Mouse (Mus musculus): ENCODE data around the gene Kcnb1. TPM values are rescaled to one million over a fixed set of nuclear protein-coding genes. Genes with fewer than 3 reads are reported as not detected.

Gene Kcnb1
- 1.6 and 1.9 TPM in 2 replicates for polyA plus RNA-seq (2015; fragmentation: Nextera tagmentation; extraction: Ambion mirVana)

- Histone ChIP-seq H3K27ac (replicated peaks) (peak within 1 kb of the TSS; percentile 35; the same call in 1 of the 2 replicates), H3K4me3 (ENCODE audit: low read depth, low read length) (peak within 1 kb of the TSS; percentile 50), H3K36me3 (ENCODE audit: control insufficient read depth, insufficient read depth, low read length) (no peaks in the 10 kb centered on the region), H3K27me3 (ENCODE audit: control insufficient read depth, insufficient read depth, low read length) (no peaks in the 10 kb centered on the region), H3K4me1 (replicated peaks; ENCODE audit: control insufficient read depth, insufficient read depth) (no peaks in the 10 kb centered on the region; the same call in none of the 2 replicates), H3K4me2 (replicated peaks; ENCODE audit: low read depth) (peak within 1 kb of the TSS; percentile 68), H3K9me3 (ENCODE audit: control insufficient read depth, low read length) (no peaks in the 10 kb centered on the region), H3K9ac (ENCODE audit: low read length) (peak within 1 kb of the TSS; percentile 56)
- WGBS = under 1% methylated on average over 41 of the region's 41 CpGs
- TF ChIP-seq EP300 (optimal IDR thresholded peaks at IDR 0.05) = no peak
- peak; percentile 76 for TF ChIP-seq CTCF (IDR thresholded peaks at IDR 0.05; ENCODE audit: low read depth)
- ATAC-seq (ENCODE audit: low FRiP score, low TSS enrichment) (peak; percentile 59), DNase-seq (ENCODE audit: low spot score) (peak; percentile 67)
Observed at GRCm38 (mm10) chr2:167190076-167190399, at the start of gene Kcnb1. Gene Kcnb1 (minus strand): TSS chr2:167190155.

GRCm38 (mm10) chr2:167239262-167239661 is 49.3 kb upstream of the Kcnb1 start:
- no peak for DNase-seq (ENCODE audit: low spot score)
- Histone ChIP-seq H3K27ac (replicated peaks) (0 out of 2 replicates have a peak overlapping the region, but pooled peaks have one; percentile 45), H3K36me3 (ENCODE audit: control insufficient read depth, insufficient read depth, low read length) (no peaks in the 10 kb centered on the region), H3K9me3 (ENCODE audit: control insufficient read depth, low read length) (no peaks in the 10 kb centered on the region), H3K4me3 (ENCODE audit: low read depth, low read length) (peak overlapping the region; percentile 48), H3K4me2 (replicated peaks; ENCODE audit: low read depth) (peak overlapping the region; percentile 68), H3K27me3 (ENCODE audit: control insufficient read depth, insufficient read depth, low read length) (no peaks in the 10 kb centered on the region), H3K9ac (ENCODE audit: low read length) (no peak overlapping the region), H3K4me1 (replicated peaks; ENCODE audit: control insufficient read depth, insufficient read depth) (no peaks in the 10 kb centered on the region)
- ATAC-seq (ENCODE audit: low FRiP score, low TSS enrichment) = no peak
- WGBS = 9% methylated on average over 12 of the region's 12 CpGs
- no peak for TF ChIP-seq EP300 (optimal IDR thresholded peaks at IDR 0.05)
- TF ChIP-seq CTCF (IDR thresholded peaks at IDR 0.05; ENCODE audit: low read depth) = no peak

GRCm38 (mm10) chr2:167237224-167237623 is 47.3 kb upstream of the Kcnb1 start:
- H3K4me3 ChIP-seq (ENCODE audit: low read depth, low read length) = no peak overlapping the region
- DNase-seq (ENCODE audit: low spot score) = no peak
- WGBS = 76% methylated on average over 9 of the region's 9 CpGs

GRCm38 (mm10) chr2:167236174-167236573 is 46.2 kb upstream of the Kcnb1 start:
- DNase-seq (ENCODE audit: low spot score) (no peak), ATAC-seq (ENCODE audit: low FRiP score, low TSS enrichment) (no peak)
- Histone ChIP-seq H3K4me2 (replicated peaks; ENCODE audit: low read depth) (no peak overlapping the region), H3K4me1 (replicated peaks; ENCODE audit: control insufficient read depth, insufficient read depth) (no peaks in the 10 kb centered on the region), H3K27ac (replicated peaks) (no peak overlapping the region), H3K36me3 (ENCODE audit: control insufficient read depth, insufficient read depth, low read length) (no peaks in the 10 kb centered on the region), H3K4me3 (ENCODE audit: low read depth, low read length) (no peak overlapping the region), H3K9ac (ENCODE audit: low read length) (no peak overlapping the region), H3K9me3 (ENCODE audit: control insufficient read depth, low read length) (no peaks in the 10 kb centered on the region), H3K27me3 (ENCODE audit: control insufficient read depth, insufficient read depth, low read length) (no peaks in the 10 kb centered on the region)
- TF ChIP-seq CTCF (IDR thresholded peaks at IDR 0.05; ENCODE audit: low read depth) (no peak), EP300 (optimal IDR thresholded peaks at IDR 0.05) (no peak)
- WGBS = 92% methylated on average over 4 of the region's 4 CpGs

More at GRCm38 (mm10) chr2:167237224-167237623, 47.3 kb upstream of the Kcnb1 start:
- H3K9me3 ChIP-seq (ENCODE audit: control insufficient read depth, low read length) = no peaks in the 10 kb centered on the region
- H3K27ac ChIP-seq (replicated peaks) = no peak overlapping the region
- no peaks in the 10 kb centered on the region for H3K27me3 ChIP-seq (ENCODE audit: control insufficient read depth, insufficient read depth, low read length)
- TF ChIP-seq EP300 (optimal IDR thresholded peaks at IDR 0.05) = no peak
- no peak; the same call in 1 of the 2 replicates for TF ChIP-seq CTCF (IDR thresholded peaks at IDR 0.05; ENCODE audit: low read depth)
- H3K4me1 ChIP-seq (replicated peaks; ENCODE audit: control insufficient read depth, insufficient read depth) = no peaks in the 10 kb centered on the region
- no peak overlapping the region for H3K9ac ChIP-seq (ENCODE audit: low read length)
- no peak for ATAC-seq (ENCODE audit: low FRiP score, low TSS enrichment)
- H3K4me2 ChIP-seq (replicated peaks; ENCODE audit: low read depth) = no peak overlapping the region
- no peaks in the 10 kb centered on the region for H3K36me3 ChIP-seq (ENCODE audit: control insufficient read depth, insufficient read depth, low read length)

GRCm38 (mm10) chr2:167235338-167236018 is 45.5 kb upstream of the Kcnb1 start:
- ATAC-seq (ENCODE audit: low FRiP score, low TSS enrichment) (peak; percentile 55; the same call in 1 of the 2 replicates), DNase-seq (ENCODE audit: low spot score) (no peak)
- Histone ChIP-seq H3K9me3 (ENCODE audit: control insufficient read depth, low read length) (no peaks in the 10 kb centered on the region), H3K27ac (replicated peaks) (no peak overlapping the region), H3K9ac (ENCODE audit: low read length) (no peak overlapping the region), H3K4me2 (replicated peaks; ENCODE audit: low read depth) (no peak overlapping the region), H3K4me1 (replicated peaks; ENCODE audit: control insufficient read depth, insufficient read depth) (no peaks in the 10 kb centered on the region), H3K27me3 (ENCODE audit: control insufficient read depth, insufficient read depth, low read length) (no peaks in the 10 kb centered on the region), H3K36me3 (ENCODE audit: control insufficient read depth, insufficient read depth, low read length) (no peaks in the 10 kb centered on the region), H3K4me3 (ENCODE audit: low read depth, low read length) (no peak overlapping the region)
- 61% methylated on average over 17 of the region's 17 CpGs for WGBS
- no peak for TF ChIP-seq EP300 (optimal IDR thresholded peaks at IDR 0.05)
- no peak for TF ChIP-seq CTCF (IDR thresholded peaks at IDR 0.05; ENCODE audit: low read depth)

DNA sequence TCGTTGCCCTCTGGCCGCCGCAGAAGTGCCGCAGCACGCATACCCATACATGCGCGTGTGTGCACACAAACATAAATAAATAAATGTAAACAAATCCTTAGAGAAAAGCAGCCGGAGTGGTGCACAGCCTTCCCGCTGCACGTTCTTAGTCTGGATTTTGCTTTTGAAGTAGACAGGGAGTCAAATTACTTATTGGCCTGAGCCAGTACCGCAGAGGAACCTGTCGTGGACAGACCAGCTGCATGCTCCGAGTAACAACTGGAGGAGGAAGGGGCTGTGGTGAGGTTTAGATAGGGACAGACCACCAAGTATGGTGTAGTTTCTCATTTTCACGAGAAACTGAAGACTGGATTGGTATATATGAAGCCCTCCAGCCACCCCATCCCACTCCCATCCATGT is 43.8 kb upstream of the Kcnb1 start:
- Histone ChIP-seq H3K4me3 (ENCODE audit: low read depth, low read length) (no peak overlapping the region), H3K4me2 (replicated peaks; ENCODE audit: low read depth) (no peak overlapping the region), H3K9ac (ENCODE audit: low read length) (no peak overlapping the region), H3K27ac (replicated peaks) (no peak overlapping the region), H3K36me3 (ENCODE audit: control insufficient read depth, insufficient read depth, low read length) (no peaks in the 10 kb centered on the region), H3K9me3 (ENCODE audit: control insufficient read depth, low read length) (no peaks in the 10 kb centered on the region), H3K4me1 (replicated peaks; ENCODE audit: control insufficient read depth, insufficient read depth) (no peaks in the 10 kb centered on the region), H3K27me3 (ENCODE audit: control insufficient read depth, insufficient read depth, low read length) (no peaks in the 10 kb centered on the region)
- DNase-seq (ENCODE audit: low spot score) = no peak
- no peak for TF ChIP-seq EP300 (optimal IDR thresholded peaks at IDR 0.05)
- no peak for TF ChIP-seq CTCF (IDR thresholded peaks at IDR 0.05; ENCODE audit: low read depth)
- ATAC-seq (ENCODE audit: low FRiP score, low TSS enrichment) = no peak
- WGBS = 44% methylated on average over 14 of the region's 14 CpGs

Data from stomach, postnatal 0 days (tissue).